Comparison of ENCODE assay signal across 22 mouse cellular contexts in the genomic region with DNA sequence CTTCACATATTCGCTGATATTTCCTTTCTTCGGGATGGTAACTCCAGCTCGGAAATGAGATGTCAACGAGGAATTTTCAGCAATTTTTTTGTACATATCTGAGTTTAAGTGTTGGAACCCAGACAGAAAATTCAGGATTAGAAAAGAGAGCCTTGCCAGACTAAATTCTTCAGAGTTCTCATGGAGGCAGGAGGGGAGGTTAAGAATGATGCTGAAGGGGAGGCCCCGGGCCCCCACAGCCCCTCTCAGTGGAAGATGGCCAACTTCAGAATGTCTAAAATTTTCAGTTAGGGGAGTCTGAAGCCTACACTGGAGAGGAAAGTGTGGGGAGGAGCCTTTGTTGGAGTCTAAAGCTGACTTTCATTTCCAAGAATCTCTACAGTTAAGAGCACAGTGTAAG.
DNase-seq lines count a peak whose midpoint lies in the region; ATAC-seq and TF ChIP-seq lines count a peak whose summit lies in the region.
"Had no signal": no experiment of that assay in that cellular context is flagged by ENCODE, and none has a peak within 500 bp of the region (broad histone marks: within the 10 kb centered on the region; RNA-seq: fewer than 3 reads in every experiment).

No protein-coding gene starts in this region.

- DNase-seq in embryonic facial prominence, embryonic 14.5 days (ENCODE audit: low spot score), result peak; percentile 85
- DNase-seq in embryonic facial prominence, embryonic 10.5 days (ENCODE audit: low spot score), result no peak
- peak; percentile 55 for DNase-seq in lung, embryonic 14.5 days
- no peak for DNase-seq in lung, adult 18-20 months
- DNase-seq in NIH3T3 (ENCODE audit: low read depth), result peak; percentile 9
- DNase-seq in fibroblast of lung, adult 2 months (ENCODE audit: low read depth), result peak; percentile 30
- DNase-seq in ovary, postnatal 14 days (ENCODE audit: low spot score), result no peak
- DNase-seq: adrenal gland, postnatal 14 days; B cell, adult 2 months; cerebellum, adult 18-20 months; cerebellum, adult 9-11 months; cerebellum, postnatal 36 days; gastrocnemius, postnatal 36 days; heart, adult 11 months; heart, postnatal 14 days had no signal

- no peak overlapping the region for H3K9ac ChIP-seq in embryonic facial prominence, embryonic 14.5 days (ENCODE audit: low read depth, low read length)
- H3K9ac ChIP-seq in lung, embryonic 14.5 days, result no peak overlapping the region
- H3K9ac ChIP-seq: forebrain, embryonic 15.5 days; heart, embryonic 13.5 days; hindbrain, embryonic 13.5 days had no signal

- no peaks in the 10 kb centered on the region for H3K4me1 ChIP-seq in embryonic facial prominence, embryonic 14.5 days (ENCODE audit: control insufficient read depth, insufficient read depth, low read length)
- no peaks in the 10 kb centered on the region for H3K4me1 ChIP-seq in embryonic facial prominence, embryonic 10.5 days
- H3K4me1 ChIP-seq in lung, embryonic 14.5 days (ENCODE audit: insufficient read depth), result no peaks in the 10 kb centered on the region
- H3K4me1 ChIP-seq: forebrain, embryonic 10.5 days; forebrain, embryonic 15.5 days; hindbrain, embryonic 13.5 days had no signal

- peak; percentile 70 for ATAC-seq in embryonic facial prominence, embryonic 14.5 days (ENCODE audit: low read depth)
- peak; percentile 54; the same call in 1 of the 2 replicates for ATAC-seq in lung, embryonic 14.5 days (ENCODE audit: insufficient read depth)
- ATAC-seq: CD4-positive, CD25-positive, alpha-beta regulatory T cell, adult 4 months; forebrain, embryonic 15.5 days; hindbrain, postnatal 0 days had no signal

- H3K27me3 ChIP-seq in embryonic facial prominence, embryonic 14.5 days (replicated peaks; ENCODE audit: control insufficient read depth, insufficient read depth, low read length), result no peaks in the 10 kb centered on the region
- no peaks in the 10 kb centered on the region for H3K27me3 ChIP-seq in embryonic facial prominence, embryonic 10.5 days (replicated peaks; ENCODE audit: low read depth, poor library complexity, severe bottlenecking)
- H3K27me3 ChIP-seq in lung, embryonic 14.5 days (ENCODE audit: insufficient read depth, low read length), result no peaks in the 10 kb centered on the region
- H3K27me3 ChIP-seq: forebrain, embryonic 15.5 days; heart, embryonic 13.5 days; hindbrain, embryonic 13.5 days had no signal

- H3K4me3 ChIP-seq in embryonic facial prominence, embryonic 14.5 days (ENCODE audit: low read depth, low read length), result no peak overlapping the region
- H3K4me3 ChIP-seq in embryonic facial prominence, embryonic 10.5 days, result no peak overlapping the region
- H3K4me3 ChIP-seq in lung, embryonic 14.5 days (ENCODE audit: low read depth, low read length), result no peak overlapping the region
- H3K4me3 ChIP-seq: forebrain, embryonic 10.5 days; forebrain, embryonic 15.5 days; heart, embryonic 13.5 days; hindbrain, embryonic 13.5 days had no signal

- WGBS in embryonic facial prominence, embryonic 14.5 days, result 53% methylated on average over 5 of the region's 5 CpGs
- 88% methylated on average over 5 of the region's 5 CpGs for whole genome bisulfite sequencing in embryonic facial prominence, embryonic 10.5 days
- 54% methylated on average over 5 of the region's 5 CpGs for WGBS in lung, embryonic 14.5 days

- no peaks in the 10 kb centered on the region for H3K36me3 ChIP-seq in embryonic facial prominence, embryonic 14.5 days (ENCODE audit: control insufficient read depth, insufficient read depth, low read length)
- H3K36me3 ChIP-seq in embryonic facial prominence, embryonic 10.5 days (replicated peaks), result no peaks in the 10 kb centered on the region
- H3K36me3 ChIP-seq in lung, embryonic 14.5 days (ENCODE audit: insufficient read depth), result no peaks in the 10 kb centered on the region
- H3K36me3 ChIP-seq: forebrain, embryonic 10.5 days; forebrain, embryonic 15.5 days; G1E; heart, embryonic 13.5 days; hindbrain, embryonic 13.5 days had no signal

- peak overlapping the region; percentile 24; the same call in 1 of the 2 replicates for H3K27ac ChIP-seq in embryonic facial prominence, embryonic 14.5 days (replicated peaks; ENCODE audit: low read depth, low read length)
- H3K27ac ChIP-seq in embryonic facial prominence, embryonic 10.5 days (replicated peaks), result no peak overlapping the region
- no peak overlapping the region for H3K27ac ChIP-seq in lung, embryonic 14.5 days (ENCODE audit: low read depth)
- H3K27ac ChIP-seq: forebrain, embryonic 10.5 days; forebrain, embryonic 15.5 days; heart, embryonic 13.5 days; hindbrain, embryonic 13.5 days; hindbrain, postnatal 0 days had no signal

- H3K4me2 ChIP-seq in embryonic facial prominence, embryonic 14.5 days (ENCODE audit: low read depth, low read length), result no peak overlapping the region
- H3K4me2 ChIP-seq in lung, embryonic 14.5 days, result no peak overlapping the region
- H3K4me2 ChIP-seq: forebrain, embryonic 15.5 days; heart, embryonic 13.5 days; hindbrain, embryonic 13.5 days had no signal

- H3K9me3 ChIP-seq in embryonic facial prominence, embryonic 14.5 days (ENCODE audit: control insufficient read depth, low read length), result no peaks in the 10 kb centered on the region
- no peaks in the 10 kb centered on the region for H3K9me3 ChIP-seq in embryonic facial prominence, embryonic 10.5 days
- no peaks in the 10 kb centered on the region for H3K9me3 ChIP-seq in lung, embryonic 14.5 days (ENCODE audit: low read depth, low read length)
- H3K9me3 ChIP-seq: forebrain, embryonic 10.5 days; forebrain, embryonic 15.5 days; G1E; heart, embryonic 13.5 days; hindbrain, embryonic 13.5 days had no signal

- no peak for TF ChIP-seq CTCF in lung, embryonic 14.5 days (IDR thresholded peaks at IDR 0.05; ENCODE audit: low read depth)

Comparison
In these comparisons a context has a peak if more than half of its experiments do, and no peak if none do; other contexts are left out.
1. DNase-seq: peak in embryonic facial prominence, embryonic 14.5 days (single experiment), lung, embryonic 14.5 days (single experiment), NIH3T3 (single experiment) and fibroblast of lung, adult 2 months (single experiment); none in embryonic facial prominence, embryonic 10.5 days (single experiment), lung, adult 18-20 months (0 of 2) and ovary, postnatal 14 days (single experiment).